ENCODE assay signal across 24 mouse cellular contexts in the genomic region with DNA sequence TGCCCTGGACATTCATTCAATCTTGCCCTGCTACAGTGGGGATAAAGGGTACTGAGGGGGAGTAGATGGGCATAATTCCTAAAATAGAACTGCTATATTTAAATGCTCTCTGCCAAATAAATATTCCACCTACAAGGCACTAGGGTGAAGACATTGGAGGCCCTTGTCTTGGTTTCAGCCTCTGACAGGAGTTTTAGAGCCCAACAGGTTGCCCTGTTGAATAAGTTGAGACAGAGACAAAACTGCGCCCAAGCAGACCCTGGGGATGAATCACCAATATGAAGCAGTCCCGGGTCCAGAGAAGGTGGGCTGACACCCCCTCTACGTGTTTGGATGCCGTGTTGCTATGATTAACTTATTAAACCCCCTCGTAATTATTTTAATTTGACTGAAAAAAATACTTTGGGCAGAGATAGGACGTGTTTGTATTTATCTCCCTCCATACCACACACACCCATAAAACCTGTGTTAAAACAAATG. TPM values are rescaled to one million over a fixed set of nuclear protein-coding genes. Genes with fewer than 3 reads are reported as not detected.
DNase-seq lines count a peak whose midpoint lies in the region; ATAC-seq lines count a peak whose summit lies in the region.
"Had no signal": no experiment of that assay in that cellular context is flagged by ENCODE, and none has a peak within 500 bp of the region (broad histone marks: within the 10 kb centered on the region; RNA-seq: fewer than 3 reads in every experiment).

No protein-coding gene starts in this region.

- no peak overlapping the region for H3K4me3 ChIP-seq in hindbrain, embryonic 11.5 days (ENCODE audit: low read depth, low read length)
- no peak overlapping the region for H3K4me3 ChIP-seq in hindbrain, embryonic 16.5 days (ENCODE audit: low read length)
- H3K4me3 ChIP-seq in forebrain, embryonic 14.5 days (ENCODE audit: low read depth, low read length), result no peak overlapping the region
- 0 out of 2 replicates have a peak overlapping the region, but pooled peaks have one; percentile 1 for H3K4me3 ChIP-seq in midbrain, embryonic 12.5 days
- H3K4me3 ChIP-seq: embryonic facial prominence, embryonic 13.5 days; heart, embryonic 12.5 days had no signal

- DNase-seq in hindbrain, embryonic 11.5 days (ENCODE audit: low spot score), result peak; percentile 49
- DNase-seq in embryo, embryonic 9.5 days (ENCODE audit: extremely low spot score), result peak; percentile 40
- DNase-seq in forebrain, embryonic 14.5 days (ENCODE audit: low spot score), result peak; percentile 27
- DNase-seq in frontal cortex, postnatal 14 days (ENCODE audit: low spot score in 2 of 2), result no peak
- no peak for DNase-seq in spleen, postnatal 14 days (ENCODE audit: low spot score in 2 of 2)
- DNase-seq: B cell, adult 2 months; cerebellum, adult 18-20 months; cerebellum, postnatal 36 days; heart, postnatal 14 days; kidney, adult 9 months; kidney, postnatal 25 days; left cerebral cortex, postnatal 4 days; lung, adult 18-20 months; right cerebral cortex, postnatal 4 days; thymus, postnatal 36 days had no signal

- H3K27me3 ChIP-seq in hindbrain, embryonic 11.5 days (ENCODE audit: control insufficient read depth, insufficient read depth, low read length), result peaks cover 67% of the 10 kb centered on the region
- peaks cover 33% of the 10 kb centered on the region for H3K27me3 ChIP-seq in hindbrain, embryonic 16.5 days (replicated peaks; ENCODE audit: control insufficient read depth, insufficient read depth, low read length)
- H3K27me3 ChIP-seq in forebrain, embryonic 14.5 days (replicated peaks; ENCODE audit: control insufficient read depth, insufficient read depth, low read length), result peaks cover 80% of the 10 kb centered on the region
- H3K27me3 ChIP-seq in midbrain, embryonic 12.5 days, result peaks cover 93% of the 10 kb centered on the region

- no peak overlapping the region for H3K9ac ChIP-seq in hindbrain, embryonic 11.5 days (ENCODE audit: low read depth, low read length)
- H3K9ac ChIP-seq in hindbrain, embryonic 16.5 days (ENCODE audit: low read depth, low read length), result no peak overlapping the region
- no peak overlapping the region for H3K9ac ChIP-seq in forebrain, embryonic 14.5 days (ENCODE audit: low read length)
- no peak overlapping the region for H3K9ac ChIP-seq in midbrain, embryonic 12.5 days (replicated peaks)
- H3K9ac ChIP-seq: embryonic facial prominence, embryonic 13.5 days; heart, embryonic 12.5 days had no signal

- no peak overlapping the region for H3K27ac ChIP-seq in hindbrain, embryonic 11.5 days (ENCODE audit: low read depth, low read length)
- H3K27ac ChIP-seq in hindbrain, embryonic 16.5 days (ENCODE audit: low read depth, low read length), result no peak overlapping the region
- H3K27ac ChIP-seq in forebrain, embryonic 14.5 days (ENCODE audit: low read depth, low read length), result peak overlapping the region; percentile 55; the same call in 1 of the 2 replicates
- H3K27ac ChIP-seq in midbrain, embryonic 12.5 days (replicated peaks), result peak overlapping the region; percentile 89
- H3K27ac ChIP-seq: embryonic facial prominence, embryonic 13.5 days had no signal

- no peaks in the 10 kb centered on the region for H3K36me3 ChIP-seq in hindbrain, embryonic 11.5 days (ENCODE audit: control insufficient read depth, insufficient read depth, low read length)
- no peaks in the 10 kb centered on the region for H3K36me3 ChIP-seq in hindbrain, embryonic 16.5 days (ENCODE audit: control insufficient read depth, insufficient read depth, low read length)
- no peaks in the 10 kb centered on the region for H3K36me3 ChIP-seq in forebrain, embryonic 14.5 days (ENCODE audit: control insufficient read depth, insufficient read depth, low read length)
- H3K36me3 ChIP-seq in midbrain, embryonic 12.5 days, result no peaks in the 10 kb centered on the region
- H3K36me3 ChIP-seq: embryonic facial prominence, embryonic 13.5 days; heart, embryonic 12.5 days had no signal

- H3K9me3 ChIP-seq in hindbrain, embryonic 11.5 days (ENCODE audit: control insufficient read depth, low read length), result no peaks in the 10 kb centered on the region
- H3K9me3 ChIP-seq in hindbrain, embryonic 16.5 days (ENCODE audit: control insufficient read depth, low read length), result no peaks in the 10 kb centered on the region
- H3K9me3 ChIP-seq in forebrain, embryonic 14.5 days (replicated peaks; ENCODE audit: control insufficient read depth, low read length), result no peaks in the 10 kb centered on the region
- no peaks in the 10 kb centered on the region for H3K9me3 ChIP-seq in midbrain, embryonic 12.5 days
- H3K9me3 ChIP-seq: embryonic facial prominence, embryonic 13.5 days; heart, embryonic 12.5 days had no signal

- no peak for ATAC-seq in hindbrain, embryonic 11.5 days (ENCODE audit: low FRiP score)
- no peak for ATAC-seq in hindbrain, embryonic 16.5 days
- ATAC-seq in forebrain, embryonic 14.5 days, result no peak
- no peak for ATAC-seq in midbrain, embryonic 12.5 days (ENCODE audit: low FRiP score, low read depth)
- no peak for ATAC-seq in megakaryocyte, adult 5-6 weeks (ENCODE audit: poor library complexity, severe bottlenecking)
- ATAC-seq: inflammation-experienced regulatory T-cells, adult 6 months had no signal

- 5% methylated on average over 6 of the region's 6 CpGs for WGBS in hindbrain, embryonic 11.5 days
- WGBS in hindbrain, embryonic 16.5 days, result 13% methylated on average over 6 of the region's 6 CpGs
- WGBS in forebrain, embryonic 14.5 days, result 4% methylated on average over 6 of the region's 6 CpGs
- WGBS in midbrain, embryonic 12.5 days, result 6% methylated on average over 6 of the region's 6 CpGs

- H3K4me1 ChIP-seq in hindbrain, embryonic 11.5 days (replicated peaks; ENCODE audit: control insufficient read depth, insufficient read depth, low read length), result peaks cover 26% of the 10 kb centered on the region
- H3K4me1 ChIP-seq in hindbrain, embryonic 16.5 days (ENCODE audit: control insufficient read depth, insufficient read depth, low read depth, low read length), result no peaks in the 10 kb centered on the region; the same call in none of the 2 replicates
- H3K4me1 ChIP-seq in forebrain, embryonic 14.5 days (ENCODE audit: control insufficient read depth, insufficient read depth, low read length), result 0 out of 2 replicates have a peak, but pooled peaks cover 7% of the 10 kb centered on the region
- peaks cover 47% of the 10 kb centered on the region for H3K4me1 ChIP-seq in midbrain, embryonic 12.5 days

- 0 out of 2 replicates have a peak overlapping the region, but pooled peaks have one; percentile 0 for H3K4me2 ChIP-seq in hindbrain, embryonic 11.5 days (replicated peaks; ENCODE audit: low read depth, low read length)
- no peak overlapping the region for H3K4me2 ChIP-seq in hindbrain, embryonic 16.5 days (ENCODE audit: low read length)
- H3K4me2 ChIP-seq in forebrain, embryonic 14.5 days (ENCODE audit: low read length), result no peak overlapping the region
- peak overlapping the region; percentile 60 for H3K4me2 ChIP-seq in midbrain, embryonic 12.5 days (replicated peaks)
- H3K4me2 ChIP-seq: embryonic facial prominence, embryonic 13.5 days; heart, embryonic 12.5 days; liver, embryonic 11.5 days had no signal

RNA-seq across cellular contexts. Expression of a gene that starts 37.5 kb away (rescaled TPM):
- polyA plus RNA-seq in hindbrain, embryonic 11.5 days (2014; fragmentation: Nextera tagmentation; extraction: Ambion mirVana), result 95.6 and 120 TPM in 2 replicates
- polyA plus RNA-seq in hindbrain, embryonic 16.5 days (2015; fragmentation: Nextera tagmentation; extraction: Ambion mirVana), result 63.1 and 68.9 TPM in 2 replicates
- polyA plus RNA-seq in forebrain, embryonic 14.5 days (2014; fragmentation: Nextera tagmentation; extraction: Ambion mirVana), result 73.7 and 82.5 TPM in 2 replicates
- 105 and 143 TPM in 2 replicates for polyA plus RNA-seq in midbrain, embryonic 12.5 days (2016; fragmentation: Nextera tagmentation; extraction: Ambion mirVana)
- not detected in 2 replicates for total RNA-seq in megakaryocyte, adult 5-6 weeks (2015)
- not detected in 2 replicates for total RNA-seq in megakaryocyte, adult 5-6 weeks (2017)
- total RNA-seq: granulocyte monocyte progenitor cell, adult 5-6 weeks; megakaryocyte-erythroid progenitor cell, adult 5-6 weeks had no signal

Comparison
In these comparisons a context has a peak if more than half of its experiments do, and no peak if none do; other contexts are left out.
1. H3K4me2 ChIP-seq: peak in hindbrain, embryonic 11.5 days (single experiment) and midbrain, embryonic 12.5 days (single experiment); none in hindbrain, embryonic 16.5 days (single experiment) and forebrain, embryonic 14.5 days (single experiment).
2. DNase-seq: peak in hindbrain, embryonic 11.5 days (single experiment), embryo, embryonic 9.5 days (single experiment) and forebrain, embryonic 14.5 days (single experiment); none in frontal cortex, postnatal 14 days (0 of 2) and spleen, postnatal 14 days (0 of 2).
3. H3K27ac ChIP-seq: peak in forebrain, embryonic 14.5 days (single experiment) and midbrain, embryonic 12.5 days (single experiment); none in hindbrain, embryonic 11.5 days (single experiment) and hindbrain, embryonic 16.5 days (single experiment).